Mouse (Mus musculus): ENCODE measurements at regions not wholly inside any gene's neighbourhood (a gene's known extent, or its start where the extent isn't known, plus 50 kb on each side); places are given as distances from the start of the nearest gene placed in this dataset.

- no peak for TF ChIP-seq MYOG (IDR thresholded peaks at IDR 0.05; ENCODE audit: control insufficient read depth, extremely low read depth, insufficient read length)
- TF ChIP-seq CTCF (IDR thresholded peaks at IDR 0.05; ENCODE audit: control insufficient read depth, insufficient read depth, insufficient read length), result no peak
Observed at GRCm38 (mm10) chr1:78050231-78050630, 146.7 kb downstream of the Pax3 start.

All from C2C12 (cell line).